Mouse (Mus musculus) megakaryocyte, embryonic 14.5 days (primary cell): ENCODE data around the gene Olfr1417.

Source experiments
- FLI1 ChIP-seq: IDR thresholded peaks from 2 replicates; pipeline ENCODE4 v1.6.1; 2012; ENCODE audit warnings: low read length, inconsistent platforms, mixed read lengths
- GATA1 ChIP-seq: IDR thresholded peaks from 3 replicates; pipeline ENCODE4 v1.6.1; 2012; ENCODE audit warnings: mixed read lengths, low read length, inconsistent platforms, borderline replicate concordance

DNA sequence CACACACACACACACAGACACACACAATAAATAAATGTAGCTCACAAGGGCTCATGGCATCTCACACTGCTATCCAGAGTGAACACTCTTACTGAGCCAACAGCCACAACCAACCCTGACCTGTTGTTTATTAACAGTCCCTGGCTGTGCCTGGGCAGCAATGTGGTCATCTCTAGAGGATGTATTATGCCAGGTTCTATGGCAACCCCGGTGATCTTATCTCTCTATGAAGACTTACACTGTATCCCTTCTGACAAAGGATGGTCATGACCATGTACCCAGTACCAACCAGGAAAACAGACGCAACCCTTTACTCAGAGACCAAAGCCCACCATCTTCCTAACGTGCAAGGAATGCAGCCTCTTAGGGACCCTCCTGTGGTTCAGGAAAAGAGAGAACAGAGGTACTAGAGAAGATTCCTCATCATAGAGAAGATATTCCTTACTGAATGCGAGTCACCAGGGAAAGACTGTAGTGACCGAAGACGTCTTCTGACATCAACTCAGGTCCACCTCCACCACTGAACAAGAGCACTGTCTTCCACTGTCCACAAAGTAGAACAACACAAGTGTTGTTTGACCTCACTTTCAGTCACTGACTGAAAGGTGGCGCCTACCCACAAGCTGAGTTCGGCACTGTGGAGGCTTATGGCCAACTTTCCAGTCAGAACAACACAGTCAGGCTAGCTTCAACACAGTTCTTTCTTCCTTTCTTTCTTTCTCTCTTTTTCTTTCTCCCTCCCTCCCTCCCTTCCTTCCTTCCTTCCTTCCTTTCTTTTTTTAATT, 38.3 kb downstream of the Olfr1417 start:
- TF ChIP-seq GATA1 (no peak), FLI1 (no peak)
